Mouse (Mus musculus): ENCODE data around the gene Hmgb1.

GRCm38 (mm10) chr5:149052421-149053338, 131.6 kb downstream of the Hmgb1 start:
- TF ChIP-seq GATA1 (IDR thresholded peaks at IDR 0.05; ENCODE audit: borderline replicate concordance, low read length) (no peak), CTCF (IDR thresholded peaks at IDR 0.05; ENCODE audit: low read depth, low read length) (no peak), TAL1 (conservative IDR thresholded peaks at IDR 0.05; ENCODE audit: low read depth, low read length) (no peak), POLR2AphosphoS5 (IDR thresholded peaks at IDR 0.05; ENCODE audit: insufficient replicate concordance, low read depth, low read length) (no peak), GATA2 (IDR thresholded peaks at IDR 0.05; ENCODE audit: borderline replicate concordance, low read depth, low read length) (no peak)
